Mouse (Mus musculus): ENCODE results near the gene Ltbp1. TPM values are rescaled to one million over a fixed set of nuclear protein-coding genes. Genes with fewer than 3 reads are reported as not detected.

Gene Ltbp1
- total and polyA plus RNA-seq, 3 experiments: 0.01 to 0.04 TPM; not detected in 1

DNA sequence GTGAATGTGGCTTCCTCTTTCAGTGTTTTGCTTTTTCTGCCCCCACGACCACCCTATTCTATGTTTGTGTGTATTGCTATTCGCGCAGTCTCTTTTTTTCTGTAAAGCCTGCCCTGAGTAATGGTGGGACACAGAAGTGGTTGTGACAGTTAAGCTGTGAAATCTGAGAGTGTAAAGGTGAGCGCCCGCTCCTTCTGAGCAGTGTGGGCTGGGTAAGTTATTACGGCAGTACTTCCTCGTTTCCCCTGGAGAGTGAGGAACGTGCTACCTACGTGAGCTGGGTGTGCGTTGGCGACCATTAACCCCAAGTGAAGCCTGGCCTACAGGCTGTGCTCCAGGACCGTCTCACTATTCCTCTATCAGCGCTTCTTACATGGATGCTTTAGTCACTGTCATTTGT is 328.4 kb downstream of the Ltbp1 start:
- no peaks in the 10 kb centered on the region for H3K9me3 ChIP-seq (replicated peaks; ENCODE audit: insufficient read depth, low read length)
- no peaks in the 10 kb centered on the region for H3K4me1 ChIP-seq (ENCODE audit: control insufficient read depth in 1 of 2, insufficient read depth in 2 of 2, low read length in 2 of 2)
- H3K36me3 ChIP-seq (ENCODE audit: control insufficient read depth in 1 of 2, insufficient read depth in 2 of 2, low read length in 2 of 2): no peaks in the 10 kb centered on the region
- no peaks in the 10 kb centered on the region for H3K79me2 ChIP-seq (ENCODE audit: control insufficient read depth, insufficient read depth, low read length, poor library complexity)
- no peak overlapping the region for H3K4me3 ChIP-seq (ENCODE audit: control insufficient read depth in 1 of 2, insufficient read depth in 1 of 2, low read depth in 2 of 2, low read length in 2 of 2)
- TF ChIP-seq POLR2AphosphoS5 (IDR thresholded peaks at IDR 0.05; ENCODE audit: borderline replicate concordance, low read depth, low read length) (no peak), GABPA (IDR thresholded peaks at IDR 0.05; ENCODE audit: low read depth, low read length) (no peak), ZNF384 (IDR thresholded peaks at IDR 0.05; ENCODE audit: low read depth, low read length) (no peak), CTCF (IDR thresholded peaks at IDR 0.05 in 2 of 3, conservative IDR thresholded peaks at IDR 0.05 in 1 of 3; ENCODE audit: control insufficient read depth in 1 of 3, insufficient read depth in 1 of 3, low read depth in 2 of 3, low read length in 3 of 3, poor library complexity in 1 of 3, severe bottlenecking in 1 of 3) (no peak), GATA1 (IDR thresholded peaks at IDR 0.05; ENCODE audit: low read depth, low read length) (no peak), POLR2A (IDR thresholded peaks at IDR 0.05; ENCODE audit: control insufficient read depth in 1 of 2, insufficient read depth in 1 of 2, low read depth in 1 of 2, low read length in 2 of 2, poor library complexity in 1 of 2) (no peak), MYB (IDR thresholded peaks at IDR 0.05; ENCODE audit: low read depth, low read length) (no peak), E2F4 (IDR thresholded peaks at IDR 0.05; ENCODE audit: borderline replicate concordance, low read depth, low read length) (no peak), MYC (IDR thresholded peaks at IDR 0.05; ENCODE audit: low read depth, low read length) (no peak), UBTF (IDR thresholded peaks at IDR 0.05; ENCODE audit: borderline replicate concordance, insufficient read depth, low read depth, low read length) (no peak), POLR2AphosphoS2 (IDR thresholded peaks at IDR 0.05; ENCODE audit: low read length) (no peak), SIN3A (IDR thresholded peaks at IDR 0.05; ENCODE audit: low read length) (no peak), RAD21 (IDR thresholded peaks at IDR 0.05; ENCODE audit: low read depth, low read length) (no peak)
- H3K27me3 ChIP-seq (ENCODE audit: control insufficient read depth in 1 of 2, insufficient read depth in 2 of 2, low read length in 2 of 2): no peaks in the 10 kb centered on the region
- H3K27ac ChIP-seq (ENCODE audit: control insufficient read depth, low read depth, low read length): no peak overlapping the region
- no peak for DNase-seq (ENCODE audit: low read depth, low spot score)
- H3K9ac ChIP-seq (ENCODE audit: control insufficient read depth, low read depth, low read length, poor library complexity, severe bottlenecking): no peak overlapping the region

DNA sequence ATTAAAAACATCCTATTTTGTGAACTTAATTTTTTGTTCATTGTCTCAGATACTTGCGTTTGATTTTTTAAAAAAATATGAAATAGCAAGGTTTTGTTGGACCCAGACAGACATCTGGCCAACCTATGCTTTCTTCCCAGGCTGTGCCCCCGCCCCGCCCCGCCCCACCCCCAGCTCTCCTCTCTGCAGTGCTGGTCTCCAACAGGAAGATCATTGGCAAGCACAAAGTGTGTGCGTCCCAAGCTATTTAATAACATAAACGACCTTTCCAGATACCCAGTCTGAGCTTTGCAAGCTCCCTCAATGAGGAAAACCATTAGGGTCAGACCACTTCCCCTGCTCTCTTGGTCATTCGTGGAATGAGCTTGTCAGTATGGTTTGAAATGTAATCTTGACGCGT is 330.3 kb downstream of the Ltbp1 start:
- no peak for DNase-seq (ENCODE audit: low read depth, low spot score)
- no peak overlapping the region for H3K9ac ChIP-seq (ENCODE audit: control insufficient read depth, low read depth, low read length, poor library complexity, severe bottlenecking)
- TF ChIP-seq TBP (IDR thresholded peaks at IDR 0.05; ENCODE audit: low read depth, low read length): no peak
- TF ChIP-seq MXI1 (IDR thresholded peaks at IDR 0.05; ENCODE audit: low read depth, low read length): no peak
- no peak for TF ChIP-seq GATA1 (IDR thresholded peaks at IDR 0.05; ENCODE audit: low read depth, low read length)
- no peak for TF ChIP-seq POLR2AphosphoS5 (IDR thresholded peaks at IDR 0.05; ENCODE audit: borderline replicate concordance, low read depth, low read length)
- TF ChIP-seq RCOR1 (IDR thresholded peaks at IDR 0.05; ENCODE audit: low read depth, low read length): no peak
- TF ChIP-seq MAZ (IDR thresholded peaks at IDR 0.05; ENCODE audit: low read depth, low read length): no peak
- no peak for TF ChIP-seq EP300 (IDR thresholded peaks at IDR 0.05; ENCODE audit: low read depth in 1 of 2, low read length in 2 of 2)
- no peak for TF ChIP-seq USF2 (IDR thresholded peaks at IDR 0.05; ENCODE audit: borderline replicate concordance in 1 of 2, insufficient read depth in 1 of 2, low read depth in 1 of 2, low read length in 2 of 2)
- TF ChIP-seq KAT2A (conservative IDR thresholded peaks at IDR 0.05; ENCODE audit: low read depth, low read length): no peak
- no peaks in the 10 kb centered on the region for H3K79me2 ChIP-seq (ENCODE audit: control insufficient read depth, insufficient read depth, low read length, poor library complexity)
- H3K9me3 ChIP-seq (replicated peaks; ENCODE audit: insufficient read depth, low read length): no peaks in the 10 kb centered on the region
- H3K36me3 ChIP-seq (ENCODE audit: control insufficient read depth in 1 of 2, insufficient read depth in 2 of 2, low read length in 2 of 2): no peaks in the 10 kb centered on the region
- no peaks in the 10 kb centered on the region for H3K27me3 ChIP-seq (ENCODE audit: control insufficient read depth in 1 of 2, insufficient read depth in 2 of 2, low read length in 2 of 2)
- H3K27ac ChIP-seq (ENCODE audit: control insufficient read depth, low read depth, low read length): no peak overlapping the region
- no peak overlapping the region for H3K4me3 ChIP-seq (ENCODE audit: control insufficient read depth in 1 of 2, insufficient read depth in 1 of 2, low read depth in 2 of 2, low read length in 2 of 2)
- no peaks in the 10 kb centered on the region for H3K4me1 ChIP-seq (ENCODE audit: control insufficient read depth in 1 of 2, insufficient read depth in 2 of 2, low read length in 2 of 2)

All from MEL (cell line).